Mouse (Mus musculus) kidney, postnatal 14 days (tissue): ENCODE results near the gene Zfp981.
"Not testable (repeated sequence)": the region's sequence is repeated elsewhere in the genome, so short reads cannot be mapped to it uniquely, and the experiment has no call there.

Source experiments
- DNase-seq: peaks from one replicate; pipeline ENCODE4 v3.0.0; 2022; ENCODE audit warnings: mixed read lengths

Gene Zfp981

GRCm38 (mm10) chr4:146501727-146502126 lies at the start of gene Zfp981:
Zfp981 (plus strand) TSS chr4:146502027.
- not testable (repeated sequence) for DNase-seq

- DNase-seq = not testable (repeated sequence)
Observed at GRCm38 (mm10) chr4:146452576-146452975, 49.3 kb upstream of the Zfp981 start.

- not testable (repeated sequence) for DNase-seq
Observed at GRCm38 (mm10) chr4:146454170-146454569, 47.7 kb upstream of the Zfp981 start.

- no peak for DNase-seq
Observed at GRCm38 (mm10) chr4:146454896-146455295, 46.9 kb upstream of the Zfp981 start.

GRCm38 (mm10) chr4:146455321-146455721 lies 46.5 kb upstream of the Zfp981 start:
- DNase-seq = no peak

- DNase-seq = no peak
Observed at GRCm38 (mm10) chr4:146456061-146456726, 45.6 kb upstream of the Zfp981 start.

GRCm38 (mm10) chr4:146457126-146457525 lies 44.7 kb upstream of the Zfp981 start:
- DNase-seq = no peak

GRCm38 (mm10) chr4:146457720-146458119 lies 44.1 kb upstream of the Zfp981 start:
- DNase-seq = no peak

- not testable (repeated sequence) for DNase-seq
Observed at GRCm38 (mm10) chr4:146459822-146460221, 42.0 kb upstream of the Zfp981 start.

GRCm38 (mm10) chr4:146460685-146461084 lies 41.1 kb upstream of the Zfp981 start:
- DNase-seq = not testable (repeated sequence)

- not testable (repeated sequence) for DNase-seq
Observed at GRCm38 (mm10) chr4:146463649-146464351, 38.0 kb upstream of the Zfp981 start.

GRCm38 (mm10) chr4:146469984-146470383 lies 31.8 kb upstream of the Zfp981 start:
- not testable (repeated sequence) for DNase-seq

- DNase-seq = not testable (repeated sequence)
Observed at GRCm38 (mm10) chr4:146474181-146474580, 27.6 kb upstream of the Zfp981 start.

GRCm38 (mm10) chr4:146474716-146475676 lies 26.8 kb upstream of the Zfp981 start:
- DNase-seq = not testable (repeated sequence)

GRCm38 (mm10) chr4:146476260-146476659 lies 25.6 kb upstream of the Zfp981 start:
- DNase-seq = not testable (repeated sequence)

- not testable (repeated sequence) for DNase-seq
Observed at GRCm38 (mm10) chr4:146476959-146477358, 24.9 kb upstream of the Zfp981 start.

GRCm38 (mm10) chr4:146480376-146481096 lies 21.3 kb upstream of the Zfp981 start:
- DNase-seq = not testable (repeated sequence)

GRCm38 (mm10) chr4:146482546-146482945 lies 19.3 kb upstream of the Zfp981 start:
- DNase-seq = not testable (repeated sequence)

- DNase-seq = not testable (repeated sequence)
Observed at GRCm38 (mm10) chr4:146483571-146484280, 18.1 kb upstream of the Zfp981 start.

- not testable (repeated sequence) for DNase-seq
Observed at GRCm38 (mm10) chr4:146484676-146485075, 17.2 kb upstream of the Zfp981 start.

- DNase-seq = not testable (repeated sequence)
Observed at GRCm38 (mm10) chr4:146485183-146485939, 16.5 kb upstream of the Zfp981 start.
